Mouse (Mus musculus): ENCODE data around the gene Akap13.
A peak's percentile ranks its signal among the peaks of the same experiment; 100 is the strongest.
"Not testable (repeated sequence)": the region's sequence is repeated elsewhere in the genome, so short reads cannot be mapped to it uniquely, and the experiment has no call there.

Akap13 gene

GRCm38 (mm10) chr7:75595268-75595667, 139.9 kb downstream of the Akap13 start:
- DNase-seq (ENCODE audit: low spot score in 2 of 2): no peak

GRCm38 (mm10) chr7:75596058-75596748, 140.9 kb downstream of the Akap13 start:
- peak; percentile 66 to 78 for DNase-seq (ENCODE audit: low spot score in 2 of 2)

- no peak for DNase-seq (ENCODE audit: low spot score in 2 of 2)
These were observed 142.5 kb downstream of the Akap13 start for GRCm38 (mm10) chr7:75597840-75598239.

- DNase-seq (ENCODE audit: low spot score in 2 of 2): no peak
These were observed 145.2 kb downstream of the Akap13 start for GRCm38 (mm10) chr7:75600360-75601075.

GRCm38 (mm10) chr7:75607248-75607647, 151.9 kb downstream of the Akap13 start:
- no peak for DNase-seq (ENCODE audit: low spot score in 2 of 2)

- no peak for DNase-seq (ENCODE audit: low spot score in 2 of 2)
These were observed 153.4 kb downstream of the Akap13 start for GRCm38 (mm10) chr7:75608716-75609115.

- DNase-seq (ENCODE audit: low spot score in 2 of 2): peak; percentile 67 to 72
These were observed 154.3 kb downstream of the Akap13 start for GRCm38 (mm10) chr7:75609456-75610262.

GRCm38 (mm10) chr7:75610391-75610790, 155.1 kb downstream of the Akap13 start:
- peak; percentile 76 for DNase-seq (ENCODE audit: low spot score in 2 of 2)

GRCm38 (mm10) chr7:75611261-75611950, 156.1 kb downstream of the Akap13 start:
- DNase-seq (ENCODE audit: low spot score in 2 of 2): no peak

GRCm38 (mm10) chr7:75612000-75612682, 156.8 kb downstream of the Akap13 start:
- peak; percentile 66 to 80 for DNase-seq (ENCODE audit: low spot score in 2 of 2)

- DNase-seq (ENCODE audit: low spot score in 2 of 2): no peak
These were observed 157.3 kb downstream of the Akap13 start for GRCm38 (mm10) chr7:75612683-75613053.

GRCm38 (mm10) chr7:75613240-75613639, 157.9 kb downstream of the Akap13 start:
- no peak for DNase-seq (ENCODE audit: low spot score in 2 of 2)

- no peak for DNase-seq (ENCODE audit: low spot score in 2 of 2)
These were observed 159.5 kb downstream of the Akap13 start for GRCm38 (mm10) chr7:75614826-75615225.

- DNase-seq (ENCODE audit: low spot score in 2 of 2): not testable (repeated sequence)
These were observed 161.9 kb downstream of the Akap13 start for GRCm38 (mm10) chr7:75617246-75617645.

GRCm38 (mm10) chr7:75618699-75619098, 163.4 kb downstream of the Akap13 start:
- DNase-seq (ENCODE audit: low spot score in 2 of 2): no peak

GRCm38 (mm10) chr7:75619875-75620274, 164.5 kb downstream of the Akap13 start:
- DNase-seq (ENCODE audit: low spot score in 2 of 2): no peak

- DNase-seq (ENCODE audit: low spot score in 2 of 2): no peak
These were observed 165.1 kb downstream of the Akap13 start for GRCm38 (mm10) chr7:75620395-75620960.

- no peak for DNase-seq (ENCODE audit: low spot score in 2 of 2)
These were observed 165.6 kb downstream of the Akap13 start for GRCm38 (mm10) chr7:75620976-75621375.

- no peak for DNase-seq (ENCODE audit: low spot score in 2 of 2)
These were observed 172.5 kb downstream of the Akap13 start for GRCm38 (mm10) chr7:75627831-75628230.

GRCm38 (mm10) chr7:75629669-75630068, 174.3 kb downstream of the Akap13 start:
- no peak for DNase-seq (ENCODE audit: low spot score in 2 of 2)

- no peak for DNase-seq (ENCODE audit: low spot score in 2 of 2)
These were observed 177.6 kb downstream of the Akap13 start for GRCm38 (mm10) chr7:75632941-75633340.

Measured in spleen, postnatal 36 days (tissue).